Mouse (Mus musculus): Measurements from ENCODE around the gene Rbm38.

DNA sequence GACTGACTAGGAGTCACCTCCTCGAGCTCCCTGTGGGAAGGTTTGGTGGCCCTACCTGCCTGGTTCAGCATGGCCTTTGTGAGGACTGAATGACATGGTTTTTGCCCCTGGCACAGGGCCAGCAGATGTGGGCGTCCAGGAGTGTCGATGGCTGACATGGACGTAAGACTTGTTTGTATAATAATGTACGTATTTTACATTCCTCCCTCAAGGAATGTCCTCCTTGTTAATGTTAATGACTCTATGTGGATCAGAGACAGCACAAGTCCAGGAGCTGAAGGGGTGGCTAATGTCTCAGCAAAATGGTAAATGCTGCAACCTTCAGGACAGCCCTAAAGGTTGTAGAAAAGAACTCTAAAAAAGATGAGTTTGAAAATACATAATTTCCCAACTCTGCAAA lies 53.4 kb downstream of the Rbm38 start:
- TF ChIP-seq USF1 (IDR thresholded peaks at IDR 0.05; ENCODE audit: low read depth, low read length): no peak
- no peak for TF ChIP-seq CTCF (conservative IDR thresholded peaks at IDR 0.05 in 1 of 2, IDR thresholded peaks at IDR 0.05 in 1 of 2; ENCODE audit: low read depth in 2 of 2, low read length in 2 of 2)
- no peak for TF ChIP-seq ETS1 (conservative IDR thresholded peaks at IDR 0.05; ENCODE audit: low read depth, low read length)
- no peak for TF ChIP-seq RAD21 (IDR thresholded peaks at IDR 0.05; ENCODE audit: low read depth, low read length)
- no peak for TF ChIP-seq PAX5 (IDR thresholded peaks at IDR 0.05; ENCODE audit: low read length)
- TF ChIP-seq POLR2A (IDR thresholded peaks at IDR 0.05; ENCODE audit: low read depth, low read length): no peak
- no peak for TF ChIP-seq MAFK (IDR thresholded peaks at IDR 0.05; ENCODE audit: insufficient replicate concordance, low read length)
- no peak for TF ChIP-seq HCFC1 (IDR thresholded peaks at IDR 0.05; ENCODE audit: low read depth, low read length)
- TF ChIP-seq SMC3 (IDR thresholded peaks at IDR 0.05; ENCODE audit: low read depth, low read length): no peak
- TF ChIP-seq E2F4 (IDR thresholded peaks at IDR 0.05; ENCODE audit: insufficient replicate concordance, low read depth, low read length): no peak
- TF ChIP-seq EP300 (IDR thresholded peaks at IDR 0.05; ENCODE audit: low read length): no peak
- TF ChIP-seq USF2 (conservative IDR thresholded peaks at IDR 0.05; ENCODE audit: low read depth, low read length): no peak
